In genomic region chr14:17632887-17633522, GRCm38 (mm10) we compare ENCODE assay signal across 9 mouse cellular contexts. TPM values are rescaled to one million over a fixed set of nuclear protein-coding genes. Genes with fewer than 3 reads are reported as not detected.
DNase-seq lines count a peak whose midpoint lies in the region; ATAC-seq lines count a peak whose summit lies in the region.
"Had no signal": no experiment of that assay in that cellular context is flagged by ENCODE, and none has a peak within 500 bp of the region (broad histone marks: within the 10 kb centered on the region; RNA-seq: fewer than 3 reads in every experiment).

No protein-coding gene starts in this region.

- H3K9ac ChIP-seq in hindbrain, embryonic 12.5 days: no peak overlapping the region
- H3K9ac ChIP-seq in stomach, embryonic 15.5 days: no peak overlapping the region

- H3K4me1 ChIP-seq in hindbrain, embryonic 12.5 days: peaks cover 3% of the 10 kb centered on the region; the same call in 1 of the 2 replicates
- H3K4me1 ChIP-seq in stomach, embryonic 15.5 days: peaks cover 5% of the 10 kb centered on the region; the same call in 1 of the 2 replicates

- no peaks in the 10 kb centered on the region for H3K9me3 ChIP-seq in hindbrain, embryonic 12.5 days (replicated peaks)
- no peaks in the 10 kb centered on the region for H3K9me3 ChIP-seq in stomach, embryonic 15.5 days

- no peaks in the 10 kb centered on the region for H3K27me3 ChIP-seq in hindbrain, embryonic 12.5 days
- H3K27me3 ChIP-seq in stomach, embryonic 15.5 days (replicated peaks): no peaks in the 10 kb centered on the region

- peak; percentile 21 for DNase-seq in ZHBTc4 (ENCODE audit: low read depth, low spot score)
- DNase-seq in cerebellum, adult 9-11 months: peak; percentile 34
- DNase-seq in gastrocnemius, adult 8-10 months (ENCODE audit: low spot score in 2 of 2): peak; percentile 51 to 57
- peak; percentile 7 to 31 for DNase-seq in left cerebral cortex, postnatal 25 days (ENCODE audit: low spot score in 2 of 2)
- no peak for DNase-seq in natural killer cell, adult 2 months (ENCODE audit: low spot score in 2 of 2)

- no peak overlapping the region for H3K27ac ChIP-seq in hindbrain, embryonic 12.5 days
- H3K27ac ChIP-seq in stomach, embryonic 15.5 days: no peak overlapping the region
- H3K27ac ChIP-seq: macrophage had no signal

- H3K4me2 ChIP-seq in hindbrain, embryonic 12.5 days (replicated peaks): peak overlapping the region; percentile 42
- H3K4me2 ChIP-seq in stomach, embryonic 15.5 days: peak overlapping the region; percentile 38

- intact Hi-C loops in left cerebral cortex, postnatal 25 days (cut with DNase I): no loop called here

- WGBS in hindbrain, embryonic 12.5 days: 6% methylated on average over 19 of the region's 19 CpGs
- WGBS in stomach, embryonic 15.5 days: 8% methylated on average over 19 of the region's 19 CpGs

- 0 out of 2 replicates have a peak, but pooled peaks have one; percentile 52 for ATAC-seq in hindbrain, embryonic 12.5 days (ENCODE audit: low FRiP score)
- peak; percentile 84 for ATAC-seq in megakaryocyte progenitor cell, adult 5-6 weeks (replicated peaks; ENCODE audit: poor library complexity)
- ATAC-seq in stomach, embryonic 15.5 days (ENCODE audit: insufficient read depth, low FRiP score, low read depth): peak; percentile 66

- no peaks in the 10 kb centered on the region for H3K36me3 ChIP-seq in hindbrain, embryonic 12.5 days
- H3K36me3 ChIP-seq in stomach, embryonic 15.5 days: no peaks in the 10 kb centered on the region

- no peak overlapping the region for H3K4me3 ChIP-seq in hindbrain, embryonic 12.5 days
- no peak overlapping the region for H3K4me3 ChIP-seq in stomach, embryonic 15.5 days (replicated peaks)

RNA-seq across cellular contexts. Expression of gene Thrb, which starts 27.1 kb away (rescaled TPM):
- 10 to 100 TPM; 29.1 to 31.3 (median 30.4) TPM for total RNA-seq in gastrocnemius, adult 8-10 months (2022)
- 1.1 and 1.7 TPM in 2 replicates for polyA plus RNA-seq in hindbrain, embryonic 12.5 days (2016; fragmentation: Nextera tagmentation; extraction: Ambion mirVana)
- 10 to 100 TPM; 78.6 to 85.3 TPM for total RNA-seq in left cerebral cortex, postnatal 25 days (2021)
- total RNA-seq in megakaryocyte progenitor cell, adult 5-6 weeks (2015): 0.51 and 0.74 TPM in 2 replicates
- 0.62 and 1.1 TPM in 2 replicates for total RNA-seq in megakaryocyte progenitor cell, adult 5-6 weeks (2017)
- polyA plus RNA-seq in stomach, embryonic 15.5 days (2015; fragmentation: Nextera tagmentation; extraction: Ambion mirVana): 2.8 and 3.3 TPM in 2 replicates

Comparison
In these comparisons a context has a peak if more than half of its experiments do, and no peak if none do; other contexts are left out.
1. DNase-seq: peak in ZHBTc4 (single experiment), cerebellum, adult 9-11 months (single experiment), gastrocnemius, adult 8-10 months (2 of 2) and left cerebral cortex, postnatal 25 days (2 of 2); none in natural killer cell, adult 2 months (0 of 2).
2. RNA of gene Thrb, which starts 27.1 kb away (total RNA-seq): 78.6 to 85.3 TPM in left cerebral cortex, postnatal 25 days and 29.1 to 31.3 TPM in gastrocnemius, adult 8-10 months; 0.51 to 1.1 TPM in megakaryocyte progenitor cell, adult 5-6 weeks; every median in the first group is over 10 times any median in the second.
3. Peak in every context shown above with its lines, with median percentiles within 50 percentile points of each other: ATAC-seq.